Mouse (Mus musculus): Measurements from ENCODE around the gene Gosr2.

- TF ChIP-seq CTCF (IDR thresholded peaks at IDR 0.05; ENCODE audit: low read depth), result peak; percentile 68
- TF ChIP-seq EP300 (optimal IDR thresholded peaks at IDR 0.05), result no peak
These were observed 23.9 kb upstream of the Gosr2 start for GRCm38 (mm10) chr11:103721468-103722039.

All from stomach, postnatal 0 days (tissue).